Mouse (Mus musculus): ENCODE measurements around the gene C2cd3.

DNA sequence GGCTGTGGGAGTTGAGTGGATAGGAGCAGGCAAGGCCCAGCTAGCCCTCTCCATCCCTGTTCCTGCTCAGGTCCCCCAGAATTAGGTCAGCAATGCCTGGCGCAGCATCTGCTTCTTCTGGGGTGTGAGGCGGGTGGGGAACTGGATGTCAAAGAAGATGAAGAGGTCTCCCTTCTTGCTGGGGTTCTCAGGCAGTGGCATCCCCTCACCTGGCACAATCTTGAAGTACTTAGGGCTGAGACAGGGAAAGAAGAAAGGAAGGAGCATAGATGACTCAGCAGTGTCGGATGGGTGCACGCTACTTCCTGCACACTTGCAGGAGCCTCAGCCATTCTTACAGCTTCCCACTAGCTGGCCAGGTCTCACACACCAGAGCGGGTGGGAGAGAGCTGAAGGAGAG is 131.0 kb downstream of the C2cd3 start:
- TF ChIP-seq POLR2A (IDR thresholded peaks at IDR 0.05; ENCODE audit: insufficient read length, low read depth) (no peak), TCF12 (IDR thresholded peaks at IDR 0.05; ENCODE audit: insufficient read depth, poor library complexity, severe bottlenecking) (no peak), MYOD1 (IDR thresholded peaks at IDR 0.05; ENCODE audit: control insufficient read depth in 1 of 3, insufficient read length in 2 of 3, low read depth in 2 of 3) (no peak), E2F4 (IDR thresholded peaks at IDR 0.05; ENCODE audit: insufficient read depth) (no peak)
